Mouse (Mus musculus): ENCODE data around the gene Anks3.

The Anks3 gene

GRCm38 (mm10) chr16:4963797-4964709, at the start of gene Anks3:
Gene Anks3 (minus strand): TSS chr16:4964205.
- ChIA-PET CTCF (interaction anchor here in 3 of 4 experiments (0.5 to 1.6 kb wide), 6 partner anchors 10 to 334 kb away, joined by 3 to 5 read pairs (median 3); partner anchors contain the start of gene Cdip1 (in 1 of the 3)), POLR2A (interaction anchor here (0.5 to 2.3 kb wide), 36 partner anchors 9 to 1095 kb away, joined by 3 to 14 read pairs (median 4); partner anchors contain the start of genes Ubald1 (in 3 of the 4), Ubn1 (in 3 of the 4), Glyr1 (in 2 of the 4) and Nudt16l1 (in 2 of the 4))

- ChIA-PET CTCF (interaction anchor here in 3 of 4 experiments (0.5 to 1.6 kb wide), 8 partner anchors 28 to 1316 kb away, joined by 3 to 6 read pairs (median 4); no protein-coding TSS in a partner anchor), POLR2A (interaction anchor here (0.6 to 3.6 kb wide), 109 partner anchors 9 to 517 kb away, joined by 3 to 56 read pairs (median 4); partner anchors contain the start of genes Glyr1 (in 3 of the 4), Ubald1 (in 3 of the 4), Ubn1 (in 3 of the 4) and Anks3 (in 2 of the 4))
Observed at GRCm38 (mm10) chr16:5013054-5013838, 49.2 kb upstream of the Anks3 start, which contains the start of gene Rogdi. Gene Rogdi (minus strand): TSS chr16:5013553.

GRCm38 (mm10) chr16:5012036-5013005, 48.3 kb upstream of the Anks3 start:
- CTCF ChIA-PET = interaction anchor here in 2 of 4 experiments (1.2 to 1.6 kb wide), 3 partner anchors 46 to 98 kb away, joined by 5 to 6 read pairs (median 6); no protein-coding TSS in a partner anchor

GRCm38 (mm10) chr16:5011285-5011684, 47.3 kb upstream of the Anks3 start:
- POLR2A ChIA-PET = interaction anchor here in 3 of 4 experiments (0.7 to 3.2 kb wide), 14 partner anchors 9 to 131 kb away, joined by 3 to 21 read pairs (median 3); partner anchors contain the start of genes Glyr1 (in 2 of the 3), Ubn1 (in 2 of the 3), Anks3 (in 1 of the 3) and Ubald1 (in 1 of the 3)
- CTCF ChIA-PET = no interaction called here

More at GRCm38 (mm10) chr16:5012036-5013005, 48.3 kb upstream of the Anks3 start:
- POLR2A ChIA-PET = interaction anchor here (0.6 to 3.6 kb wide), 62 partner anchors 9 to 388 kb away, joined by 3 to 56 read pairs (median 5); partner anchors contain the start of genes Glyr1 (in 3 of the 4), Ubn1 (in 3 of the 4), Anks3 (in 2 of the 4) and Nudt16l1 (in 2 of the 4)

- ChIA-PET CTCF (no interaction called here), POLR2A (interaction anchor here in 3 of 4 experiments (0.7 to 3.2 kb wide), 12 partner anchors 11 to 130 kb away, joined by 3 to 21 read pairs (median 3); partner anchors contain the start of genes Glyr1 (in 2 of the 3), Ubn1 (in 2 of the 3) and Ubald1 (in 1 of the 3))
Observed at GRCm38 (mm10) chr16:5010371-5010935, 46.4 kb upstream of the Anks3 start.

GRCm38 (mm10) chr16:5008076-5008475, 44.1 kb upstream of the Anks3 start:
- ChIA-PET POLR2A (interaction anchor here in 3 of 4 experiments (0.6 to 1.4 kb wide), 5 partner anchors 8 to 381 kb away, joined by 3 to 5 read pairs (median 3); no protein-coding TSS in a partner anchor), CTCF (interaction anchor here in 1 of 4 experiments (0.6 kb wide), 1 partner anchor 167 kb away, joined by 3 read pairs; no protein-coding TSS in a partner anchor)

GRCm38 (mm10) chr16:5007492-5007891, 43.5 kb upstream of the Anks3 start:
- ChIA-PET CTCF (no interaction called here), POLR2A (interaction anchor here in 3 of 4 experiments (0.8 to 1.4 kb wide), 4 partner anchors 9 to 322 kb away, joined by 3 to 5 read pairs (median 3); no protein-coding TSS in a partner anchor)

- ChIA-PET CTCF (no interaction called here), POLR2A (interaction anchor here in 3 of 4 experiments (0.5 to 1.4 kb wide), 5 partner anchors 9 to 196 kb away, joined by 3 to 5 read pairs (median 4); partner anchors contain the start of gene Nudt16l1 (in 1 of the 3))
Observed at GRCm38 (mm10) chr16:5007067-5007466, 43.1 kb upstream of the Anks3 start, which contains the start of gene Smim22. Gene Smim22 (plus strand): TSS chr16:5007288.

GRCm38 (mm10) chr16:5000611-5001010, 36.6 kb upstream of the Anks3 start:
- POLR2A ChIA-PET = interaction anchor here in 2 of 4 experiments (0.6 to 5.3 kb wide), 2 partner anchors 13 to 97 kb away, joined by 3 to 43 read pairs; partner anchors contain the start of gene Rogdi (in 1 of the 2)

GRCm38 (mm10) chr16:4998984-4999383, 35.0 kb upstream of the Anks3 start:
- ChIA-PET CTCF (no interaction called here), POLR2A (interaction anchor here in 2 of 4 experiments (0.6 to 1.6 kb wide), 5 partner anchors 12 to 603 kb away, joined by 3 to 8 read pairs (median 4); partner anchors contain the start of gene Rogdi (in 1 of the 2))

More at GRCm38 (mm10) chr16:5000611-5001010, 36.6 kb upstream of the Anks3 start:
- CTCF ChIA-PET = interaction anchor here in 1 of 4 experiments (0.6 kb wide), 1 partner anchor 17 kb away, joined by 9 read pairs; no protein-coding TSS in a partner anchor

GRCm38 (mm10) chr16:4997553-4997952, 33.5 kb upstream of the Anks3 start, which contains the start of gene Sept12:
Gene Sept12 (minus strand): TSS chr16:4997852.
- POLR2A ChIA-PET = interaction anchor here in 1 of 4 experiments (0.5 to 1.6 kb wide), 5 partner anchors 11 to 180 kb away, joined by 3 to 8 read pairs (median 3); partner anchors contain the start of gene Rogdi
- CTCF ChIA-PET = no interaction called here

GRCm38 (mm10) chr16:4993276-4993675, 29.3 kb upstream of the Anks3 start:
- ChIA-PET CTCF (no interaction called here), POLR2A (interaction anchor here in 2 of 4 experiments (0.7 to 2.7 kb wide), 4 partner anchors 10 to 159 kb away, joined by 3 to 7 read pairs (median 4); partner anchors contain the start of gene Rogdi (in 1 of the 2))

GRCm38 (mm10) chr16:4984717-4985116, 20.7 kb upstream of the Anks3 start:
- CTCF ChIA-PET = interaction anchor here in 1 of 4 experiments (0.5 kb wide), 1 partner anchor 10 kb away, joined by 3 read pairs; no protein-coding TSS in a partner anchor

GRCm38 (mm10) chr16:4979755-4980380, 15.9 kb upstream of the Anks3 start:
- POLR2A ChIA-PET = interaction anchor here in 2 of 4 experiments (0.6 to 3.3 kb wide), 5 partner anchors 9 to 270 kb away, joined by 3 to 16 read pairs (median 3); partner anchors contain the start of genes Rogdi (in 1 of the 2) and Ubald1 (in 1 of the 2)
- CTCF ChIA-PET = interaction anchor here (0.6 to 1.6 kb wide), 15 partner anchors 8 to 265 kb away, joined by 3 to 5 read pairs (median 3); partner anchors contain the start of genes Anks3 (in 1 of the 4) and Rogdi (in 1 of the 4)

More at GRCm38 (mm10) chr16:4984717-4985116, 20.7 kb upstream of the Anks3 start:
- POLR2A ChIA-PET = interaction anchor here in 3 of 4 experiments (0.8 to 5.0 kb wide), 7 partner anchors 10 to 65 kb away, joined by 3 to 21 read pairs (median 3); partner anchors contain the start of genes Rogdi (in 2 of the 3), Glyr1 (in 1 of the 3) and Ubn1 (in 1 of the 3)

All from embryonic stem cell, embryonic (primary cell).